Mouse (Mus musculus) cerebellum, adult 9-10 months (tissue): ENCODE measurements at regions not wholly inside any gene's neighbourhood (a gene's known extent, or its start where the extent isn't known, plus 50 kb on each side); places are given as distances from the start of the nearest gene placed in this dataset.
"Not testable (repeated sequence)": the region's sequence is repeated elsewhere in the genome, so short reads cannot be mapped to it uniquely, and the experiment has no call there.

Experiments used
- DNase-seq: peaks from one replicate; pipeline ENCODE4 v3.0.0; 2022

DNA sequence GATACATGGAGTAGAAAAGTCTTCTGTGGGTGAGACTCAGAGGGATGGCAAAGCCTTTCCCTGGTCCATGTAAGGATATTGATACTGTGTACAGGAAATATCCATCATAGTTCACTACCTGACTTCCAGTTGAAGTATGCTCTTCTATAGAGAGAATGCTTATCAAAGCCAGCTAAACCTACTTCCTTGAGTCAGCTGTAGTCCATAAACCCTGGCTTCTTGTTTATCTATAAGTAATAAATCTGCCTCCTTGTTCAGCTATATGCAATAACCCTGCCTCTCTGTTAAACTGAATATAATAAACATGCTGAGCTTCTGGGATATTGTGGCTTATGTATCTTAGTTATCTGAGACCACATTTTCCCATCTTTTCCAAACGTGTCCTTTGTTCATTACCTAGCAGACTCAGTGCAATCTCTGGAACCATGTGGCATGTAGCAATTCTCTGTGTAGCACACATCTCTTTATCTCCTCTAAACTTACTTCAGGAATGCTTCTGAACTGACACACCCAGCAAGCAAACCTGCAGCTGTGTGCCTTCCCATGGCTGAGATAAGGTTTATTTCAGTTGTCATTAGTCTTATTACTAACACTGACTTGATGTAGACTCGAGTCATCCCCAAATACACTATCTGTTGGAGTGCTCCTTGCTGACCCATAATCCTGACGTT, 694.9 kb upstream of the Map3k7 start:
- no peak for DNase-seq

DNA sequence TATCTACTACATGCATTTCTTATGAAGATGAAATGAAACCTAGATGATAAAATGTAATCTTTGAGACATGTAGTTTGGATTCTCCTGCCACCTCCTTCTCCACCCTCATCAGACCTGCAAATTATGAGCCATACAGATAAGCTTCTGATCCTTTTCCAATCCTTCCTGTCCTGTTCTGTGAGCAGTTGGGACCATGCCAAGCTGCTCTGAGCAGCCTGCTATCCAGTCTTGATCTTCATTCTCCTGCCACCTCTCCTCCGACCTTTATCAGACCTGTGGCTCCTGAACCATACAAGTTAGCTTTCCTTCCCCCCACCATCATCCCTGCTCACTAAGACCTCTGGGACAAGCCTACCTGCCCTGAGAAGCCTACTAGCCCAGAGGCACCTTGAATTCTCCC, 689.8 kb upstream of the Map3k7 start:
- no peak for DNase-seq

DNA sequence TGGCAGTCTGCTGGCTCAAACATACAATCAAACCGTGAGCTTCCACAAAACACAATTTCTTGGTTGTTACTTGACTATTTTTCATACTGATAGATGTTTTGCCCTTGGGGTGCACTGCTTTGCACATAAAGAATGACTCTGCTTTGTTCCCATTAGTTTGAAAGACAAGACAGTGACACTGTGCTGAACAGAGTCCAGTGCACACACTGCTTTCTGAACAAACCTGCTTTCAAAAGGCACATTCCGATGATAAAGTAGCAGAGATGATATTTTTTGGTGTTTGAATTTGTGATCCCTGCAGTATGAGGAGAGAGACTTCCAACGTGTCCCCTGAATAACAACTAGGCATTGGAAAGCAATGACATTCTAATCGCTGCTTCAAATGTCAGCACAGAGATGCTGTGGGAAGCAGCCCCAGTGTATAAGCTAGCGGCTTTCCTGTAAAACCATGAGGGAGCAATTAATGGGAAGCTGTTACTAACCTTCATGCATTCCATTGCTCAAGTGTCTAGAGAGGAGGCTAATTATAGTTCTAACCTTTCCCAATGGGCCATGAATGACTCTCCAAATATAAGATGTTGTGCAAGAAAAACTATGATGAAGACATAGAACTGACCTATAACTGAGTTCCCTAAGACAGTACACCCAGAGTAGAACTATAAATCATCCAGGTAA, 673.5 kb upstream of the Map3k7 start:
- DNase-seq = no peak

DNA sequence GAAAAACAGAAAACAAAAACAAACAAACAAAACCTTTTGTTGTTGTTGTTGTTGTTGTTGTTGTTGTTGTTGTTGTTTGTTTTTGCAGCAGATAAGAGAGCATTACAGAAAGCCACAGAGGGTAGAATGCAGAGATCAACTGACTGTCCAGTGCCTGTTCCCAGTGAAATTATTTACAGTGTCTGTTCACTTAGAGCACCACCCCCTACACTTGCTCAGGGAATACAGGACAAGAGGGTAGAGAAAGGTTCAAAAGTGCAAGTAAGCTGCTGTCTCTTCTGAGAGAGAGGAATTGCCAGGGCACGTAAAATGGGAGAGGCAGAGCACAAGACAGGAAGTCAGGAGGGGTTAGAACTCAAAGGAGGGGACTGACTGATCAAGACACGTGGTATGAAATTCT, 670.1 kb upstream of the Map3k7 start:
- no peak for DNase-seq

DNA sequence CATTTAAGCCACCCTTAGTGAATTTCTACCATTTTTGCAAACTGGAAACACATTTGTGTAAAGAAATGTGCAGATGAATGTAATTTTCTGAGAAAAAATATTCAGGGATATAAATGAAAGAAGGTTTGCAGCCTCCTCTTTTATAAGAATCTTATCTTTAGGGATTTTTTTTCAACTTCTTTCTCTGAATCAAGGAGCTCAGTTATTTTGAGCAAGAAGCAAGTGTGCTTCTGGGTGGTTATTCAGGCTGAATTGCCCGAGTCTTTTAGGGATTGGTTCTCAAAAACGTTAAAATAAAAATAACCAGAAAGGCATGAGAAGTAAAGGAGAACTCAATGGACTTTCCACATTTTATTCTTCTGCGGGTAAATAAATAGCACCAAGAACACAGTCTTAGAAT, 666.0 kb upstream of the Map3k7 start:
- no peak for DNase-seq

DNA sequence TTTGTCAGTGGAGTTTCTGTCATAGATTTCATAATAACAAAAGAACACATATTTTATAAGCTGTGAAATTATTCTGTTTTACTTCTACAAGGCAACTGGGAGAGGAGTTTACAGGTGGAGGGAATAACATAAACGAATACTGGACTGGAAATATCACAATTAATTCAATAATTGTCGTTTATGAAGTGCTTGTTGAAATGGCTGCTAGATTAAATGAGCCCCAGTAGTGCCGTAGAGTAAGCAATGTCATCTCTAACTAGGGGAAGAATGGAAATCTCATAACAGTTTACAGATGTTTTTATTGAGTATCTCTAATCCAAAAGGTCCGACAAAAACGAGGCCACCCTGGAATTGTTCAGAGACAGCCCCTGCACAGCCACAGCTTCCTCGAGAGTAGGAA, 644.6 kb upstream of the Map3k7 start:
- DNase-seq = no peak

DNA sequence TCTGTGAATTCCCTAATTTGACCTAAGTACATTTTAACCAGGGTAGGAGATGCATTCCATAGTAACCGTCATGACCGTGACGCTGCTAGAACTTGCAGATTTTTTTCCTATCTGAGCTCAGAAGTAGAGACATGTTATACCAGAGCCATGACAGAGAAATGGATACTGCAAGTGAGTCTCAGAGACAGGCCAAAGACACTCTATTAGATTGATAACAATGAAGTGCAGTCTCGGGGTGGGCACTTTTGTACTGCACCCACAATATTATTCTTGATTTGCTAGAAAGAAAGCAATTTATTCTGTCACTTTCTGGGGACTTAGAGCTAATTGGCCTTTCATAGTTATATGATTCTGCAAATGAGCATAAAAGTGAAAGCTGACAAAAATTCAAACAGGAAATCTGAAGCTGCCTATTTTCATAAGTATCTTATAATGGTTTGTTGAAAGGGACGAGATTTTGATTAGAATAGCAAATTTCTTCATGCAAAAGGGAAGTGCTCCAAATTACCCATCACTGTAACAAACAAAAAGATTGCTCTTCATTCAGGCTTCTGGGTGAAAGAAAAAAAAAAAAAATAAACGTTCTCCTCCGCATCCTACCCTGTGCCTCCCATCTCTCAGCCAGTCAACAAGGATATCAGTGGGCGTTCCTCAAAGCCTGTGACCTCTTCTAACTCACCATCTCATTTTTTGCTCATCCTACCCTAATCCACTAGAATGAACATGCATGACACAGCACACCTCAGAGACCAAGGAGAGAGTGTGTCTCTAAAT, 643.0 kb upstream of the Map3k7 start:
- no peak for DNase-seq

DNA sequence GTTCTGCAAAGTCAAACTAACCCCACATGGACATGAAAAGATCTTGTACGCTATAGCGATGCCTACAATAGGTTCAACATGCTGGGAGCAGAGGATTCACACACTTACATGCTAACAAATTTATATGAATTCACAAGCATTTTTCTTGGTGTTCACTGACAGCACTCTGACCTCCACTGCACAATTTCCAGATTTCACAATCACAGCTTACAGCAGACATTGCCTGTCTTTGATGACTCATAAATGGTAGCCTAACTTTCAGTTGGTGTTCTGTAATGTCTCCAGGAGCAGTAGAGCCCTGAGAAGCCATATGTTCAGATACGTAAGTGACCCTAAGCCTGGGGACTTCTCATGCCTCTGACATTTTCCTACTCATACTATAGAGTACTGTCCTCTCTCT, 640.1 kb upstream of the Map3k7 start:
- no peak for DNase-seq

DNA sequence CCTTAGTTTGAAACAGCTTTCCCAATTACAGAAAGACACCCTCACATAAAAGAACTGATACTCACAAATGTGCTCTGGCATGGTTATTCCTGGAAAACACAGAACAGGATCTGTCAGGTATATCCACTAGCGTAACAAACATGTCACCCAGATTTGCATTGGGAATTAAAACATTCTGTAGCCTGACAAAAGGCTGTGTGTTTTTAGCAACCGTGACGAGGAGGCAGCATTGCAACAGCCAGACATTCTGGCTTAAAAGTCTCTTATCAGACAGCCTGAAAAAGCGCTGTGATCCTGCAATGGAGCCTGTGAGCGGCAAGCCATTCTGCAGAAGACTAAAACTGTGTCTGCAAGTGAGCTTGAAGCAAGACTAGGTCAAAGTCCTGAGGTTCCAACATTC, 635.1 kb upstream of the Map3k7 start:
- no peak for DNase-seq

DNA sequence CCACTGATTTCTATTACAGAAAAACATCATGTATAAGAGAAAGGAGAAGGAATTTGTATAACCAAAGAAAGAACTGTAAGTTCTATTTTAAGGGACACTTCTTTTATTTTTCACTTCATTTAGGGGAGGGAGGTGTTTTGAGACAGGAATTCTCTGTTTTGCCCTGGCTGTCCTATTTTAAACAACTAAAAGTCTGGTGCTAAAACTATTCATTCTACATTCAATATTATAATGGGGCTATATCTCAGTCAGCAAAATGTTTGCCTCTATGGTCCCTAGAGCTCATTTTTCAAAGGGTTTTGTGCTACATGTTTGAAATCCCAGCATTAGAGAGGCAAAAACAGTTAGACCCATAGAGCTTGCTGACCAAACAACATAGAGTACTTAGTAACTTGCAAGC, 632.8 kb upstream of the Map3k7 start:
- DNase-seq = no peak

DNA sequence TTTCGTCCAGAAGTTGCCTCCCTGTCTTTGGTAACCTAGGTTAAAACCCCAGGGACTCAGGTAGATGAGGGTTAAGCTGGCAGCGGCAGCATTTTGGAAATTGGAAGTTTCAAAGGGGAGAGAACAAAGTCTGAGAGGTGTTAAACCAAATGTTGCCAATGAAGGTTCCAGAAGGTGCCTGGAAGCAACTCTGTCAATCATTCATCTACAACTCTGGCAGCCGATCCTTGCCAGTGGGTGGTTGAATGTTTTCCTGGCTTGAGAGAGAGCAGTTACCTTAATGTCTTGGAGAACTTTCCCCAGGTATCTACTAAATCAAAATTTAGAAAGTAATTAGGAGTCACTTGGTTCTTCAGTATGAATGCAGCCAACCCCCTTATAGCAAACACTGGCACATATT, 628.2 kb upstream of the Map3k7 start:
- no peak for DNase-seq

DNA sequence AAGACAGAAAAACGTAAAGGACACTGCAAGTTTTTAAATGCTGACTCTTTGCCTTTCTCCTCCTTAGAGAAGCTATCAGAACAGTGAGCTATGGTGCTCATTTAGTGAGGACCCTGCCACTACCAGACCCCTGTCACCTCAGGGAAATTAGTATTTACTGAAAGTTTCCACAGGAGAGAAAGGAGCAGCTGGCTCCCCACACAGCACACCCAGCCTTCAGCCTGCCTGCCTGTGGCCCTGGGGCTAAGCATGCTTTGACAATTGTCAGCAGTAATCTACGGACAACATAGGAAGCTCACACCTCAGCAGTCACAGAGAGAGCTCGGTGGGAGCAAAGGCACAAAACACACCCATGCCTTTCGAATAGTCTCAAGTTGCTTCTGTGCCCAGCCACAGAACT, 625.9 kb upstream of the Map3k7 start:
- no peak for DNase-seq

DNA sequence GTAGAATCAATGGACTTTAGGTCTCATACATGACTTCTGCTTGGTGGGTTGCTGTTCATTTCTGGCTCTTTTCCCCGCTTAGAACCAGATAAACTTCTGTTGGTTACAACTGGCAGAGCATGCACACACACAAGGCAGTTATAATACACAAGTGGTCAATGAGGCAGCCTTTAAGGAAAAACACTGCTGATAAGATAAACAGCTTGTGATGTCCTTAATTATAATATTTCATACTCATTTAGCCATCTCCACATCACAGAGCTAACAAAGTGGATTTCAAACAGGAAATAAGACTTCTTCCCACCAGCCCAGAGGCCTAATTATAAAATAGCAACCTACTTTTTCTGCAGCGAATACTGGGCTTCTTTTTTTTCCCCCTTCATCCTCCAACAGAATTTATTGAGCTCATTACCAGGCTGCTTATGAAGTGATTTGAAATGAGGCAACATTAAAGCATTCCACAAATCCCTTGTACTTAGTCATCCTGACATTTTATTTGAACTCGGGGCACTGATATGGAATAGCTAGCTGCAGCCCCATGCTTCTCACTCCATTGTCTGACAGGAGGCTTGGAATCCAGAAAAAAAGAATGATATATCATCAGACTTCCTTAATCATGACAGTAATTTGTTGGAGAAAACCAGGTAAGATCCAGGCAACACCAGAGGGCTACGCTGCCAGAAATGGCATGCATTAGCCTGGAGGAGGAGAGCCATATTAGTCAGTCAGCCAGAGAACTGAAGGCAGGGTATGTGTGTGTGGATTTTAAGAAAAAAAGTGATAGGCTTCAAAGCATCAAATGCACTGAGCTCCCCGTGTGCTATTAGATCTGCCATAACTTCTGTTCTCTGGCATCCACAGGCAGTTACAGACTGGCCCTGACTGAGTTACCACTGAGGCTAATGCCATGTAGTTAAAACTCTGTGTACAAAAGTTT, 620.3 kb upstream of the Map3k7 start:
- DNase-seq = no peak

DNA sequence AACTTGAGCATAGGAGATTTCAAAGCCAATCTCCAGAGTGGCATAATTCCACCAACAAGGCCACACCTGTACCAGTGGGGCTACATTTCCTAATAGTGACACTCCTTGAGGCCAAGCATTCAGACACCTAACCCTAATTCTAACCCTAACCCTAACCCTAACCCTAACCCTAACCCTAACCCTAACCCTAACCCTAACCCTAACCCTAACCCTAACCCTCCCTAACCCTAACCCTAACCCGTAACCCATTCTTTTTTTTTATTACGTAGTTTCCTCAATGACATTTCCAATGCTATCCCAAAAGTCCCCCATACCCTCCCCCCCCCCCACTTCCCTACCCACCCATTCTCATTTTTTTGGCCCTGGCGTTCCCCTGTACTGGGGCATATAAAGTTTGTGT, 609.9 kb upstream of the Map3k7 start:
- DNase-seq = not testable (repeated sequence)

DNA sequence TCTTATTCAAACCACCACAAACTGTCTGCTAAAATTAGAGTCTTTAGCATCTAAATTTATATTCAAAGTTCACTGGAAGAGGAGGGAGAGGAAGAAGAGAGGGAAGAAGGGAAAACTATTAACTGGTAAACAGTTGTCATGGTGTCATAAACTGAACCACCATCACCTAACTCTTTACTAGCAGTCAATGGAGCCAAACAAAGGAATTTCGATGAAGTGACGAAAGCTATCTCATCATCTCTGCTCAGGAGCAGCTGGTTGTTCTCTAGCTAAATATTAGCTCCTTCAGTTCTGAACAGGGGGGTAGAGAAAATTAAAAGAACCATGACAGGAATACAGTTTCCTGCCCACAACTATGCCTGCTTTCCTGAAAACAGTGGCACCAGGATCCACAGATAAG, 608.9 kb upstream of the Map3k7 start:
- no peak for DNase-seq

DNA sequence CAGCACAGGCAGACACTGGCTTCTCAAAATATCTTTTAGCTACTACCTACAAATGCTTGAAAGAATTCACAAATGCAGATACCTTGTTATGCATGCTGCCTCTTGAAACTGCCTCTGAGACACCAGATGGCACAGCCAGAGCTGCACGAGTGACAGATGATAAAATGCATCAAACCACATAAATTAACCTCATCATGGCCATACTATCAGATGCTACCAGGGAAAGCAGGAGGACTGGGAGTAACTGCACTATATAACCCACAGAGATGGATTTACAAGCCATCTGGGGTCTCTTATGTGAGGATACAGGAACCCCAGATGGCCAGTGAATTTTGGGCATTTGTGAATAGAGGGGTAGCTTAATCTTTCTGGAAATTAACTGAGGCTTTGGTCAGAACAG, 597.7 kb upstream of the Map3k7 start:
- DNase-seq = no peak

DNA sequence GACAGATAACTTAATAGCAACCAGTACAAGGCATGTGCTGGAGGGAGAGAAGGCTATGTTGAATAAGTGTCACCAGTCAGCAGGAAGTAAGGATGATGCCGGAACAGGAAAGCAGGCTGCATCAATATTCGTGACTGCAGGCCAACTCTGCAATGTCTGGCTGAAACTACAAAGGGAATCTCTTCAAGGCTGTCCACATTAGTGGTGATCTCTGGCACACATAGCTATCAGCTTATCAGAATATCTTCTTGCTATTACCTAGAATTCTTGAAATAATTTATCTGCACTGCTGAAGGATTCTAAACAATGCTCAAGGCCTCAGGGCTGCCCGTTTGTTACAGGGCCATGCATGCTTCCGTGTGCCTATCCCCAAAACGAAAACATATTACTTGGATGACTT, 596.9 kb upstream of the Map3k7 start:
- DNase-seq = no peak

DNA sequence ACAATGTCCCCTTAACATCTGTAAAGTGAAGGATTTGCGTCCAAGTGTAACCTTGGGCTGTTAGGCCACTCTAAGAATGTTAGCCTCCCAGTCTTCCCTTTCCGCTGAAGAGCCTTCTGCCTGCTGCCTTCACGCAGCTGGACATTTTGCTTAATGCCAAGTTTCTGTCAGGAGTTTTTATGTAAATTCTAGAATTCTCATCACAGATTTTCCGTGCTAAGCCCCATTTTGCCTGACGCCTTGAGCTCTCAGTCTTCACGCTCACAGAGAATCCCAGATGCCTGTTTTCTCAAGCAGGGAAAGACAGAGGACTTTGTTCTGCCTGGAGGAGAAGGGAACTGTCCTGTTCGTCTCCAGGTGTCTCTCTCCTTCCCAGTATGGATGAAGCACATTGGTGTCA, 593.8 kb upstream of the Map3k7 start:
- DNase-seq = no peak

DNA sequence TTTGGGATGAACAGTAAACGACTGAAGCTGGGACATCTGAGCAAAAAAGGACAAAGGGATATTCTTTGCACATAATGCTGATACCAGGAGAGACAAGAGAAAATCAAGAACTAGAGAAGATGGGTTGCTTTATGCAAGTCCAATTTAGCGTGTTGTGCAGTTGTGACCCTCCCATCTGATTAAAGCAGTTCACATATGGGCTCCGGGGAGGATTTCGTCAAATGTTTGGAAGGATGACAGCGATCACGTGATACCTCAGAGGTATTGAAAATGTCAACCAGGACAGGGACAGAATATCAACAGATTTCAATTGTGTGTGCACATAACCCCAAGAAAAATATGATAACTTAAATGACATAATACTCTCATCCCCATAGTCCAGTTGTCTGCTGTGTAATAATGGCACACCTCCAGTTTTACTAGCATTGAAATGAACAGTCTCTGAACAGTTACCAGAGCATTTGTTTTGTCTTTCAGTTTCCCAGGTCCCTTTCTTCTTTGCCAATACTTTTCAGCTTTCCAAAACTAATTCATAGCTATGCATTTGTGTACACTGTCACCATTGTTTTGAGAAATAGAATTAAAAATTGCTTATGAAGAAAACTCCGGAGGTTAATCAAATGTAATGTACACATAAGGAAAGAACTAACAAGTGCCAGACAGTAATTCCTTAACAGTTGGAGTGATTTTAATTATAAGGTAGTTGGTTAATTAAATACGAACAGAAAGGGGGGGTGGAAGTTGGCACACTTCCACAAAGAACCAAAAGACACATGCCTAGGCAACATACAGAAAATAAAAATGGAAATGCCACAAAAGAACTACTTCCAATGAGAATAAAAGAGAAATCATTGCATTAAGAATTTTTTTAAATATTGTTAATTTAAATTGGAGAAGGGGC, 582.6 kb upstream of the Map3k7 start:
- DNase-seq = no peak

DNA sequence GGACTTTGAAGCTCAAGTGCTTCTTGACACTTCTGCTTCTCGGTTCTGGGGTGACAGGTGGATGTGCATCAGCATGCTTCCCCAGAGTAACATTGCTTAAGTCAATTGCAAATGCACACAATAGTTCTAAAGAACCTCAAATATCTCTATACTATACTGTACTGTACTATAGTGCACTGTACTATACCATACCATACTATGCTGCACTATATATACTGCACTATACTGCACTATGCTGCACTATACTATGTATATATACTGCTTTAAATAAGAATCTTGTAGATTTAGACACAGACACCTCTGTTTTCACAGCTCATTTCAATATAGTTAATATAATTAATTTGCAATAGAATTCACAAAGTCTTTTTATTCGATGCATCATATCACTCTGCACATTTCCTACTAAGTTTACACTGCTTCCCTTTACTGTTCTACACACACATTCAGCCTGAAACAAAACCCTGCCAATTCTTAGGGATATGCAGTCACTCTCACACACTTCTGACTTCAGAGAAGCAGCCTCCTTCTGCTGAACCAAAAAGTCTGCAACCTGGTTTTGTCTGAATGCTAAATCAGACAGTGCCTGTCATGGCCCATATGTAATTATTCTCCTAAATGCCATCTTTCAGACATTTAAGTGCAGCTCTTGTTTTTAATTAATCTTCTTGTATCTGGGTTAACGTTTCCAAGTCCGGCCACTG, 570.8 kb upstream of the Map3k7 start:
- DNase-seq = no peak

DNA sequence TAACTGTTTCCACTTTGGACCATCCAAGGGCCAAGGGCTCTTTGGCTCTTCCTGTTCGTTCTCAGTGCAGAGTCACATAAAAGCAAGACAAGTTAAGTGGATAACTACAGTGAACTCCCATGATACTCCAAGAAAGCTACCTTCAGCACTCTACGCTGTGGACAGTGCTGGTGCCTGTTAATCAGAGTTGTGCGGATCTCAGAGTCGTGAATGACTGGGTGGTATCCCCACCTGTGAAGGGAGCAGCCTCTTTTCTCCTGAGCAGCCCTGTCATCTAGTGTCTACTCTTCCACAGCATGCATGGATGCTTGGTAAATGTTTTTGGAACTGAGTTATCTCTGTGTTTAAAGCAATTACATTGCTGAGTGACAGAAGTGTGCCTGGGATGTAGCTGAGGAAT, 568.4 kb upstream of the Map3k7 start:
- no peak for DNase-seq
